Comparison of ENCODE assay signal across 29 mouse cellular contexts in genomic region chr13:42899611-42900010, GRCm38 (mm10).
DNase-seq lines count a peak whose midpoint lies in the region; ATAC-seq lines count a peak whose summit lies in the region.
"Had no signal": no experiment of that assay in that cellular context is flagged by ENCODE, and none has a peak within 500 bp of the region (broad histone marks: within the 10 kb centered on the region; RNA-seq: fewer than 3 reads in every experiment).

No protein-coding gene starts in this region.

- no peak overlapping the region for H3K9ac ChIP-seq in stomach, embryonic 14.5 days (replicated peaks; ENCODE audit: low read depth, low read length)
- H3K9ac ChIP-seq: forebrain, embryonic 15.5 days; heart, embryonic 15.5 days; hindbrain, embryonic 12.5 days; kidney, embryonic 15.5 days; liver, embryonic 14.5 days; midbrain, embryonic 13.5 days had no signal

- no peaks in the 10 kb centered on the region for H3K9me3 ChIP-seq in stomach, embryonic 14.5 days (ENCODE audit: control insufficient read depth, low read depth, low read length)
- H3K9me3 ChIP-seq: forebrain, embryonic 15.5 days; heart, embryonic 10.5 days; heart, embryonic 15.5 days; hindbrain, embryonic 12.5 days; kidney, embryonic 15.5 days; midbrain, embryonic 13.5 days had no signal

- peak; percentile 37; the same call in 1 of the 2 replicates for ATAC-seq in stomach, embryonic 14.5 days (ENCODE audit: insufficient number of reproducible peaks, insufficient read depth, low FRiP score, low read depth)
- ATAC-seq: forebrain, embryonic 15.5 days; midbrain, embryonic 13.5 days; Patski had no signal

- 27% methylated on average over 3 of the region's 3 CpGs for WGBS in stomach, embryonic 14.5 days

- H3K4me1 ChIP-seq in stomach, embryonic 14.5 days (ENCODE audit: control insufficient read depth, insufficient read depth, low read length) = no peaks in the 10 kb centered on the region
- H3K4me1 ChIP-seq: forebrain, embryonic 15.5 days; heart, embryonic 10.5 days; heart, embryonic 15.5 days had no signal

- no peak overlapping the region for H3K4me3 ChIP-seq in stomach, embryonic 14.5 days (ENCODE audit: low read depth, low read length)
- H3K4me3 ChIP-seq: forebrain, embryonic 15.5 days; gastrocnemius, adult 2 months; heart, embryonic 10.5 days; heart, embryonic 15.5 days; hindbrain, embryonic 12.5 days; kidney, embryonic 15.5 days; midbrain, embryonic 13.5 days had no signal

- H3K4me2 ChIP-seq in stomach, embryonic 14.5 days (replicated peaks; ENCODE audit: low read depth, low read length) = no peak overlapping the region
- H3K4me2 ChIP-seq: forebrain, embryonic 15.5 days; heart, embryonic 15.5 days; hindbrain, embryonic 12.5 days; kidney, embryonic 15.5 days; midbrain, embryonic 13.5 days had no signal

- no peaks in the 10 kb centered on the region for H3K36me3 ChIP-seq in stomach, embryonic 14.5 days (ENCODE audit: control insufficient read depth, insufficient read depth, low read length)
- H3K36me3 ChIP-seq: forebrain, embryonic 15.5 days; heart, embryonic 10.5 days; heart, embryonic 15.5 days; hindbrain, embryonic 12.5 days; kidney, embryonic 15.5 days; midbrain, embryonic 13.5 days had no signal

- no peaks in the 10 kb centered on the region for H3K27me3 ChIP-seq in stomach, embryonic 14.5 days (ENCODE audit: control insufficient read depth, insufficient read depth, low read length)
- H3K27me3 ChIP-seq: CH12.LX; forebrain, embryonic 15.5 days; hindbrain, embryonic 12.5 days; kidney, embryonic 15.5 days; midbrain, embryonic 13.5 days had no signal

- peak; percentile 50 for DNase-seq in heart, adult 11 months
- no peak for DNase-seq in heart, adult 8-10 months (ENCODE audit: low spot score)
- DNase-seq in 3T3-L1 (ENCODE audit: low read depth, low spot score) = peak; percentile 14
- DNase-seq in NIH3T3 (ENCODE audit: low read depth) = peak; percentile 61
- DNase-seq in gastrocnemius, adult 8-10 months (ENCODE audit: low spot score in 2 of 2) = no peak
- no peak for DNase-seq in T-cell, adult 2 months (ENCODE audit: low spot score)
- DNase-seq: adrenal gland, postnatal 14 days; cerebellum, adult 11 months; cerebellum, adult 9-11 months; gastrocnemius, adult 2 months; kidney, adult 18-20 months; kidney, postnatal 25 days; left cerebral cortex, postnatal 4 days; lung, adult 2 months; lung, postnatal 10 days; right cerebral cortex, postnatal 4 days; thymus, adult 18-20 months; thymus, postnatal 25 days had no signal

- H3K27ac ChIP-seq in stomach, embryonic 14.5 days (ENCODE audit: low read length) = no peak overlapping the region
- H3K27ac ChIP-seq: forebrain, embryonic 15.5 days; gastrocnemius, adult 2 months; heart, embryonic 10.5 days; heart, embryonic 15.5 days; hindbrain, embryonic 12.5 days; kidney, embryonic 15.5 days; liver, embryonic 14.5 days; macrophage; midbrain, embryonic 13.5 days had no signal

Comparison
In these comparisons a context has a peak if more than half of its experiments do, and no peak if none do; other contexts are left out.
1. DNase-seq: peak in heart, adult 11 months (single experiment), 3T3-L1 (single experiment) and NIH3T3 (single experiment); none in heart, adult 8-10 months (single experiment), gastrocnemius, adult 8-10 months (0 of 2) and T-cell, adult 2 months (single experiment).